Mouse (Mus musculus) liver, postnatal 0 days (tissue): Measurements from ENCODE around the gene F8a.
"Not testable (repeated sequence)": the region's sequence is repeated elsewhere in the genome, so short reads cannot be mapped to it uniquely, and the experiment has no call there.

Experiments used
- CTCF ChIP-seq: sonication (generic); IDR thresholded peaks from 2 replicates; pipeline ENCODE4 v1.5.1; 2016; ENCODE audit warnings: antibody characterized with exemption, low read depth
- EP300 ChIP-seq: IDR thresholded peaks from 2 replicates; pipeline ENCODE4 v1.6.1; 2016; ENCODE audit warnings: antibody characterized with exemption, low read depth, mild to moderate bottlenecking

DNA sequence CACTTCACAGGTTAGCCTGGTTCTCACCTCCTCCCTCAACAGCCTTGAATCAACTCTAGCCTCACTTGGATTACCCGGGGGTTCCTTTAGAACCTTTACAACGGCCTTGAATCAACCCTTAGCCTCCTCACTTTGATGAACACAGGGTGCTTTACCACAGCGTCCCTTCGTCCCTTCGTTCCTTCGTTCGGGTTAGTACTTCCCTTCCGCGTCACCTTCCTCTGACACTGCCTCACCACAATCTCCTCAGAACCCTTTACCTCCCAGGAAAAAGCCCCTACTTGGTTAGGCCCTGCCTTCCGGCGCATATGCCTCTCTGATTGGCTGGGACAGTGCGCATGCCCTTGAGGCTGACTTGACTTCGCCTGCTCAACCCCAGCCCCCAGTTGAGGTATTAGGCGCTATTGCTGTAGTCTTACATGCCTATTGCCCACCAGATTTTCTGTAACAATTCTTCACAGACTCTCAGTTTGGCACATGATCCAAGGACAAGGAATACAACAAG, 14.8 kb downstream of the F8a start, which contains the start of gene Xlr4c:
- TF ChIP-seq CTCF, EP300: not testable (repeated sequence)
